Mouse (Mus musculus): Measurements from ENCODE around the gene Gm42906.

The Gm42906 gene

DNA sequence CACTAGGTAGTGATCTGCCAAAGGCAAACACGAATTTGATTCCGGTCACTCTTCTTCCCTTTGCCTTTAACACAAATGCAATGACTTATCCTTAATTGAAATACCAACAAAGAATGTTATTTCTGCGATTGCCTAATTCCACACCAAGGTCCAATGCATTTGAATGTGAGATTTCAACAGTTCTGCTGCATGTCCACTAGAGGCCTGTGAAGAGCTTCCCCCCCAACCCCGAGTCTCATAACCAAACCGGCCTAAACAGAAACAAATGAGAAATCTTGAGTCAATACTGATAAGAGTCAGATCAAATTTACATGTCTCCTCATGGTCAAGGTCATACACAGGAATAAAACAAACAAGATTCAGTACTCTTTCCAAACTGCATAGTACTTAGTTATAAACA is 285.7 kb downstream of the Gm42906 start:
- DNase-seq = peak; percentile 39

DNA sequence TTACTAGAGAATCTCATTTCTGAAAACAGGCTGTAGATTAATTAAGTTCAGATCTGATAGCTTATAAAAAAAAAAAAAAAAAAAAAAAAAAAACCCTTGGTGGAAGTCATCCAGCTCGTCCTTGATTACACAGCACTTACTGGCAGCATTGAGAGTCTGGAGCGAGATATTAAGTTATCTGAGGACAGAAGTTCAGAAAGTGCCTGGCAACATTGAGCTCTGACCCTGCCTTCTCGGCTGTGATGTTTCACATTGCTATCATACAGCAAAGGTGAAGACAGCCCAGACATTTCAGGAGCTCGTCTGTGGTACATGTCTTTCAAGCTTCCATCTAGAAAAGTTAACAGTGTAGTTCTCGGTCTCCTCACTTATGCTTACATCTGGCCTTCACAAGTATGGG is 290.1 kb downstream of the Gm42906 start:
- no peak for DNase-seq

DNA sequence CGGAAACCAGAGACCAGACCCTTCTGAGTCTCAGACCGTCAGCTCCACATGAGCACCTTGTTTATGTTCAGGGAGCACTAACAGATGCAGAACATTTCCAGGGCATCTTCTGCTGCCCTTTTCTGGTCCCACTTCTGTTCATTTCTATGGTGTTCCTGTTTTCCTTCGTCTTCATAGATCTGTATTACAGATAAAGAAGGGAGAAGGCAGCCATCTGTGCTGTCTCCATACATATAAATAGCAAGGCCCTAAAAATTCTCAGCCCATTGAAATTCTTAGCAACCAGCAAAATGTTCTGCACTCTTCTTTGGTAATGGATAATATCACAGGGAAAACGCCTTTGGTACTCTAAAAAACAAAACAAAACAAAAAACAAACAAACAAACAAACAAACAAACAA is 290.7 kb downstream of the Gm42906 start:
- no peak for DNase-seq

DNA sequence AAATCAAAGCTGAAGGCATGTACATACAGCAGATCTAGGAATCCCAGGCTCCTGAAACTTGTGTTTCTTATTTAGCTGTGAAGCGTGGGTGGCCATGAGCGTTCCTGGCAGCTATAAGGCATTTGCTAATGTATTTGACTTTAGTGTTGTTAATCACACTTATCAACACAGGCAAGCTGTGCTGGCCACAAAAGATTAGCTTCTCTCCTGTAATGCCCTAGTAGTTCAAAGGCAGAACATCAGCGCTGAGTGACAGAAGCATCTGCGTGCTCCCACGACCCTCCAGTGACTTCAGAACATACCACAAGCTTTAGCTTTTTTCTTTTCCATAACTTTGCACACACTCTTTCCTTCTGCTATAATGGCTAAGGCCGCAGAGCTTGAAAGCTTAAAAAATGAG is 292.0 kb downstream of the Gm42906 start:
- no peak for DNase-seq

DNA sequence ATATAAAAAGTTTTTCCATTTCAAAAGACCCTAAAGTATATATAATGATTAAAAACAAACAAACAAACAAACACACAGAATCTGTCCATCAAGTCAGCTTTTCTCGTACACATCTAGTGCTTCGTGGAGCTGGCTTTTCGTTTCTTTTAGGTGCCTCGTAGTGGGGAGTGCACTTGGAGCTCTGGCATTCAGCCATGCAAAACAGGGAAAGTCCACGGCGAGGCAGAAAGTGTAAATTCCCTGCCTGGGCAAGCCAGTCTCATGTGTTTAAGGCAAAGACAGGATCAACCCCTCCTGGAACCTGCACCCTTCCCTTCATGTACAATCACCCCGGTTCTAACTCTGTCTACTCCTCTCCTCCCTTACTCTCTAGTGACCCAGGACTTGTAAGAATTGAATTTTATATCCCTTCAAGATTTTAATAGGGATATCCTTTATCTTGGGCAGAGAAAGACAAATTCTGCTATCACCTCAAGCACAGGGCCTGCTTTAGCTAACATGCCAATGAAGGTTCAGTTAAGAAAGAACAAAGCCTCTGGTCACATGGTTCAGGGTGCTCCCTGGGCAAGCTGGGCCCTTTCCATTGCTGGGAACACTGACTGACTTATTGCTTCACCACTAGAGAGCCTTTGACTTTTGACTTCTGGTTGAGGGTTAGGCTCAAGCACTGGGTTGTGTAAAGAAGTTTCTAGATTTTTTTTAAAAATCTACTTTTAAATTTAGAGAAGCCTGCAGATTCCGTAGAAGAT is 292.7 kb downstream of the Gm42906 start:
- peak; percentile 39 for DNase-seq

DNA sequence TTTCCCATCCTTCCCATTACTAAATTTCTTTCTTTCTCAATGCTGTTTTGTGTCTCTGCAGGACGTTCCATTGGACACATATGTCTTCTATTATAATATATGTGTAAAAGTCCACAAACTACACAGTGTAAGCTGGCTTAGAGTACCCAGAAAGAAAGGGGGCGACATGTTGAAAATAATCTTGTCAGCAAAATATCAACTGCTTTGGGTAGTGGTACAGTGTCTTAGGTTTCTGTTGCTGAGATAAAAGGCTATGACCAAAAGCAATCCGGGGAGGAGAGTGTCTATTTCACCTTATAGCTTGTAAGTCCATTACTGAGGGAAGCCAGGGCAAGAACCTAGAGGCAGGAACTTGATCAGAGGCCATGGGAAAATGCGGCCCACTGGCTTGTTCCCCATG is 293.8 kb downstream of the Gm42906 start:
- no peak for DNase-seq

DNA sequence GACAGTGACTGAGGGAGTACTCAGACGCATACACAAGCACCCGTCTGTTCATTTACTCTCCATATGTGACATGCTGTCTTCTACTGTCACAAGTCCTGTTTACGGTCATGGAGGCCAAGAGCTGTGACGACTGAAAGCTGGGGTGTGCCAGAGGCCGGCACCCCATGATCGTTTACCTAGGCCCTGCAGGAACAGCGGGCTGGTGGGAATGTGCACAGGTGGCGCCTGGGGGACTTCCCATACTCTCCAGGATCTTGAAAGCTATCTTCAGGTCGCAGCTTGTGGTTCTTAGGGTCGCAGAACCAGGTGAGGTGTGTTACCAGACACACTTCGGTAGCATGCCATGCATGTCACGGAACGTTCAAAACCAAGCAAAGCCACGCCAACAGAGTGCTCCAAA is 294.2 kb downstream of the Gm42906 start:
- DNase-seq = no peak

DNA sequence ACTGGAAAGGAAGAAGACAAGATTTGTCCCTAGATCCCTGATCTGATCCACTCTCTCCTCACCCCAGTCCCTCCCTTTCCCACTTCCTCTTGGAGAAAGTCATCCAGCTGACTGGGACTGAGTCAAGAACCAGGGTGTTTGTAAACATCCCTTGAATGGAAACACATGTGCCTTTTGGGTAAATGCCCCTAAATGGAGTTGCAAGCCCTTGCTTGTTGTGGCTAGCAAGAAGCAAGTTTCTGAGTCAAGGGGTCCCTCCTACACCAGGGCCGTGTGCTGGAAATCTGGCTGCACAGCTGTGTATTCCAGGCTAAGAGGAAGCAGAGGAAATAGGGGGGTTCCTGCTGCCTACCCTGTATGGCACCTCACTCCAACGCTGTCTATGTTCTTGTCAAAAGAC is 298.2 kb downstream of the Gm42906 start:
- no peak for DNase-seq

DNA sequence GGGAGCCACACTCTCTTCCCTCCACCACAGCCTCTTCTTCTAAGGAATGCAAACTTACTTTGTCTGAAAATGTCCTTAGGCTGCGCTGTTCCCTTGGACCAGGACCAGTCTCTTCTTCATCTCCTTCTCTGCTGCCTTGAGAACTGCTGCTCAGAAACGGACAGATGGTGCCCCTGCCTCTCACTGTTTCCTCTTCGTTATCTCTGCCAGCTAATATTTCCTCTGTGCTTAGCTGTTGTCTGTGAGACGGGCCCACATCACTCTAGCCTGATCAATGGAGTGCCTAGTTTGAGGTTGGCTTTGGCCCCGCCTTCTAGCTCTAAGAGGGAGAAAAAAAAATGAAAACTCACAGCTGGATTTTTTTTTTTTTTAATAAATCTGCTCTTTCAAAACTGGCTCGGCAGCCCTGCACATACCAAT is 300.7 kb downstream of the Gm42906 start:
- no peak for DNase-seq

DNA sequence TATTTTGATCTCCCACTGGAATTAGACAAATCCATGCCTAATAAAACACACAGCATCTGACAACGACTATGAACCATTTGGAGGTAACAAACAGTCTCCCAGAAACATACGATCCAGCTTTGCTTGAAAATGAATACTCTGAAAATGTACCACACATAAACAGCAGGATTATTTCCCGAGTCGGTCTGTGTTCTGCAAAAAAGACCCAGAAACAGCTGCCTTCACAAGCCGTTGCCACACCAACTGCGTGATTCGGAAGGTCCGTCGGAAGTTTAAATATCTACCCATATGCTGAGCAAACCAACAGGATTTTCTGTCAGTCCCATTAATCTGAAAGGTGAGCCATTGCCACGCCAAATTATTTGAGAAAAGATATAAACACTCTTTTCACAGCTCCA is 301.4 kb downstream of the Gm42906 start:
- DNase-seq = no peak

DNA sequence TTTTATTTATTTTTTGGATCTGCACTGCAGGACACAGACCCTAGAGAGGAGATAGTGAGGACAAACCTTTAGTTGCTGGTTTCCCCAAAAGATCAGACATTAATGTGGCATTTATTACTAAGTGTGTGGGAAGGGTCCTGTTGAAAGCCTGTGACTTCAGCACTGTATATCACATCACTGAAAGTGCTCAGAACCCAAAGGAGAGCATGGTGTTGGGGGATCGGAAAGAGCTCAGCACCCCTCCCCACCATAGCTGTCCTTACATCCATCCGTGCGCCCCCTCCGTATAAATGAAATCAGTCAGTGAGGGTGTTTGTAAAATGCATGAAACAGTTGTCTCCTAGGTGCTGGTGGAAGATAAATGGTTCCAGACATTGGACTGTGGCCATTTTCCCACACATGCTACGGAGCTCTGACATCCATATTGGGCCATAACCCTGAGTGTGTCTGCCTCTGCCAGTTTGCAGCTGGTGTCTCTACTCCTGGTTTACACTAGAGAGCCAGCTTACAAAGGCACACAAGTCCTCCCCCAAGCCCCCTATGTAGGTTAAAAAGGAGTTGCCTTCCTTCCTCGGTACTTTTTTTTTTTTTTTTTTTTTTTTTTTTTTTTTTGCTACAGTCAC is 301.9 kb downstream of the Gm42906 start:
- DNase-seq = no peak

DNA sequence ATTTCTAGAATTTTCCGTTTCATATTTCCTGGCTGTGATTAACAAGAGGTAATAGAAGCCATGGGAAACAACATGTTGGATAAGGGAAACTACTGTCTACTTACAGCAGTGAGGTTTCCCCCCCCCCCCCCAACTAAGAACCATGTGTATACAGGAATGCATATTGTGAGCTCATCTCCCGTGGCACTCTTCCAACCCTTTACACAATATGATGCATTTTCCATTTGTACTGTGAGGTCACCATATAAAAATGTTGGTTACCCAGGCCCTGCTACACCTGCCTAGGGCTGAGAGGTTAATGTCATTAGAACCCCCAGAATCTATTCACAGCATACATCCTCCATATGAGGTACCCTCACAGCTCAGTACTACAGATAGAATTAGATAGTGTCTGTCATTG is 310.1 kb downstream of the Gm42906 start:
- DNase-seq = no peak

DNA sequence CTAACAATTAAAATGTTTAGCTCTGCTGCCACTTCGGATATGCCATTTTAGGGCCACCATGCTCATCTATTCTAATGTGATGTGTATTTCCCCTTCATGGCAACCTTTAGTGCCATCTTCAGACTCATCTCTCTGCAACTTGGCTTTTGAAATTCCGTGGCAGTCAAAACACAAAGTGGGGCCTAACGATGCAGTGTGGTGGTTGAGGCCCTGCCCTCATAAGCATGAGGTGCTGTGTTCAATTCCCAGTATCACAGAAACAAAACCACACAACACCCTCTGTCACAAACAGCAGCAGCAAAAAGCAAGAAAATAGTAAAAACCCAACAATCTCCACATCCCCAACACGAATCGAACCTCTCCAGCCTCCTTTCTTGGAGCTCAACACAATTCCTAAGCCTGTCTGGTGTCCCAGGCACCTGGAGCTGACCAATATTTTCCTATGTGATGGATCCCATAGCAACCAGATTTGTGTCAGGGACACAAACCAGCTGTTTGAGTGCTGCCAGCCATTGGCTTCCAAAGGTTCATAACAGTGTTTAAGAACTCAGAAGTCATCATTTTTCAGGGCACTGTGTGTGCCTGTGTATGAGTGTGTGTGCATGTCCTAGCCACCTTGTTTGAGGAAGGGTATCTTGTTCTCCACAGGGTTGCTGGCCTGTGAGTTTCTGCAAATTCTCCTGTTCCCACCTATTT is 311.6 kb downstream of the Gm42906 start:
- no peak for DNase-seq

DNA sequence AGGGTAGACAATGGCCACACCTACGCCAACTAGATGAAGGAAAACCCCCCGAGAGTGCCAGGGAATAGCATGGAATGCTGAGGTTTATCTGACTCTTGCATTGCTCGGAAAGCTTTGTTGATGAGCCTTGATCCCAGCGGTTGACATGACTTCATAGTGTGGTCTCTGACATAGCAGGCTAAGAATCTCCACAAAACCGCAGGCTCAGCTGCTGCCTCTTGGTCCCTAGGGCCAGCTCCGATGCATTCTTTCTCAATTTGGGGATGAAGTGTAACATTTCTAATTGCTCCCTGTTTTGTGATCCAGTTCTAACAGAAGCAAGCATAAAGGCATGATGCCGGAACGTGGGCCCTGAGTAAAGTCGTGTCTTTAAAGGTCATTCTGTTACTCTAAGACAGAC is 315.2 kb downstream of the Gm42906 start:
- DNase-seq = no peak

DNA sequence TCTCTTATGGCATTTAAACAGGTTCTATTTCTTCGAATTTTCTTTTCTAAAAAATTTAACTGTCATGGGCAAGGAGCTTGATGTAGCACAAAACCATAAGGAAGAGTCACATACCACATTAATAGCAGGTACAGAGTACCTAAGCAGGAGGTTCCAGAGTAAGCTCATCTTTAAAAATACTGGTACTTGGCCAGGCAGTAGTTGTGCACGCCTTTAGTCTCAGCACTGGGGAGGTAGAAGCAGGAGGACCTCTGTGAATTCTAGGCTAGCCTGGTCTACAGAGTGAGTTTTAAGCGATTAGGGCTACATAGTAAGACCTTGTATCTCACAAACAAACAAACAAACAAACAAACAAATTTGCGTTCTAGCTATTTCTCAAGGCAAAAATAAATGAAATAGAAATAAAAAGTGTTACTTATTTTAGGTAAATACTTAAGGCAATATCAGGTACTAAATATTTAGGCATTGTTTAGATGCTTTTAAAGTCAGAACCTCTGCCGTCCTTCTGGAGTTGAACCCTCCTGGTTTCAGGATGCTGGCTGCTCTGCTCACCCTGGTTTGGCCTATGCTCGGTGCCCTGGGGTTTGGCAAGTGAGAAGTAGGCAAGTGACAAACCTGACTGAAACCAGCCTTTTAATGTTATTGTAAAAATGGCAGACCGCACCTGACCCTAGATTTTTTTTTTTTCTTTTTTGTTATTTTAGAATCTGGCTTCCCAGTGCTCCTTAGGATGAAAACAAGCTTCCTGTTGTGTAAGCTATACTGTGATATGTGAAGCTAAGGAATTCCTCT is 316.7 kb downstream of the Gm42906 start:
- no peak for DNase-seq

DNA sequence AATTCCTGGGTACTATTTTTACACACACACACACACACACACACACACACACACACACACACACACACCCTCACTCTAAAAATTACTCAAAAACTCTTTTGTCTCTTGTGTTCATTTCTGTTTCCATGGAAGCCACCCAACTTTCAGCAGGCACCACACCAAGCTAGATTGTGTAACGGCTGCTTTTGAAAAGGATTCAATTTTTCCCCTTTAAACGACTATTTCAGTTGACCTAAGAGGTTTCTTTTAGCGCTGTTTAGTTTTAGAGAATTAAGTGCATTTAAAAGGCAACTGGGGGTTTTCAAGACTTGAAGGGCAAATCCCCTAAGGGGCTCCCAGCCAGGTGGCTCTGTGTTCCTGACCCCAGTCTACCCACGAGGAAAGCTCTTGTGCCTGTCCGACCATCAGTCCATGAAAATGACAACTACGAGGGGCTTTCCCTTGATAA is 317.5 kb downstream of the Gm42906 start:
- DNase-seq = no peak

DNA sequence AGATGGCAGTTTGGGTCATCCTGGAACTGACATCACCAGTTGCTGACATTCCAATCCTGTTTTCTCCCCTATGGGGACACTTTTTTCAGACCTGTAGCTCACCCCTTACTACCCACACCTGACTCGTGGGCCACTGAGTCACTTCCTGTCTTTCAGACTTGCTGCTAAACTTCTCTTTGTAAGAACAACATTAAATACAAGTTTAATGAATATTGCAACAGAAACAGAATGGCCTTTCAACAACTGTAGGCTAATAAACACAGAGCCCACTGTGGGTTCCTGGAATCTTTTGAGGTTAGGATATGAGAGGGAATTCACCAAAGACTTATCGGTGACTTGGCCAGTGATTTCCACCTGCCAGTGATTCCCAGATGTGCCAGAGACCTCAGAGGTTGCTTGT is 318.1 kb downstream of the Gm42906 start:
- no peak for DNase-seq

DNA sequence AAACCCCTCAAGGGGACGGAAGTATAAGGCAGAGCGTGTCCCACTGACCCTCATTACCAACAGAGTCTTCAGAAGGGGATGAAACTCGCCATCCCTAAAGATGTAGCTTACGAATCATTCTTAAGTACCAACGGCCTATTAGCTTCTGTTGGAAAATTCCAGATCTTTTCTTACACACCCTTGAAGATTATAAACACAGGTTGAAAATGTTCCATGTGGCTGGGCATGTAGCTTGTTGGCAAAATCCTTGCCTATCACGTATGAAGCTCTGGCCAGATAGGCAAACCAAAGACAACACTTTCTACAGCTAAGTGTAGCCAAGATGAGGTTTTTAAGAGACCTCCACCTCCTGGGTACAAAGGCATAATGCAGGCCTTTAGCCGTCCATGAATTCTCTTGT is 319.0 kb downstream of the Gm42906 start:
- DNase-seq = no peak

DNA sequence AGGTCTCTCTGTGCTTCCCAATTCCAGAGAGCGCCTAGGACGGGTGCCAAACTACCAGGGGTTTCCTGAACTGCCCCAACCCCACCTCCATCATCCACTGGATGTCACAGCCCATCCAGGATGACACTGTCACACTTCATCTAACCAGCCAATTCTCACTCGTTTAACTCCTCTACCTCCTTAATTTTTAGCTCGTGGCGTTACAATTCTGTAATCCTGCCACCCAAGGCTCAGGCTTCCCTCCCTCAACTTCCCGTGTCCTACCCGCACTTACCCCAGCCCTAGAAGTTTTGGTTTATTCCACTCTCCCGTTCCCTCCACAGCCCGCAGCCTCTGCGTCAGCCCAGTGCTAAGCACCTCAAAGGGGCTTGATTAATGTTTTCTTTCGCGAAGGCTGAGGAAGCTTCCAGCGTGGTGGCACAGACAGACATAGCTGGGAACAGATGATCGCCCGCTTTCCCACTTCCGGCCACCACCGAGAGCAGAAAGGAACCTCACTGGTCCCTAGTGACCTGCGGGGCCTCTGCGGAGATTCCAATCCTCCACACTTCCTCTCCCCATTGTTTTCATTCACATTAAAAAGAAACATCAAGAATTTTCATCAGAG is 319.6 kb downstream of the Gm42906 start:
- no peak for DNase-seq

DNA sequence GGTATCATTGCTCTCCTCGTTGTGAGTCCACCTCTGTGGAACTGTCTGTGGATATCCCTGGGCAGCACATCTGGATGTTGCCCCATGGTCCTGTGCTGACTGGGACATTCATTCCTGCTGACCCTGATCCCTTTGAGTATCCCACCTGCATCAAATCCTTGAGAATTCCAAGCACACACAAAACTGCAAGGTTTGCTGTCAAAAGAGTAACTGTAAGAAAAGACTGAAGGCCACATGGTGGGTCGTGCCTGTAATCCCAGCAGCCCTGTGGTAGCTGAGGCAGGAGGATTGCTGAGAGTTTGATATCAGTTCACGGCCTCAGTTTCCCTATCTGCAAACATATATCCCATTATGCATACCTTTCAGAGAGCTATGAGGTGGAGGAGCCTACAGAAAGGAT is 321.1 kb downstream of the Gm42906 start:
- DNase-seq = no peak

DNA sequence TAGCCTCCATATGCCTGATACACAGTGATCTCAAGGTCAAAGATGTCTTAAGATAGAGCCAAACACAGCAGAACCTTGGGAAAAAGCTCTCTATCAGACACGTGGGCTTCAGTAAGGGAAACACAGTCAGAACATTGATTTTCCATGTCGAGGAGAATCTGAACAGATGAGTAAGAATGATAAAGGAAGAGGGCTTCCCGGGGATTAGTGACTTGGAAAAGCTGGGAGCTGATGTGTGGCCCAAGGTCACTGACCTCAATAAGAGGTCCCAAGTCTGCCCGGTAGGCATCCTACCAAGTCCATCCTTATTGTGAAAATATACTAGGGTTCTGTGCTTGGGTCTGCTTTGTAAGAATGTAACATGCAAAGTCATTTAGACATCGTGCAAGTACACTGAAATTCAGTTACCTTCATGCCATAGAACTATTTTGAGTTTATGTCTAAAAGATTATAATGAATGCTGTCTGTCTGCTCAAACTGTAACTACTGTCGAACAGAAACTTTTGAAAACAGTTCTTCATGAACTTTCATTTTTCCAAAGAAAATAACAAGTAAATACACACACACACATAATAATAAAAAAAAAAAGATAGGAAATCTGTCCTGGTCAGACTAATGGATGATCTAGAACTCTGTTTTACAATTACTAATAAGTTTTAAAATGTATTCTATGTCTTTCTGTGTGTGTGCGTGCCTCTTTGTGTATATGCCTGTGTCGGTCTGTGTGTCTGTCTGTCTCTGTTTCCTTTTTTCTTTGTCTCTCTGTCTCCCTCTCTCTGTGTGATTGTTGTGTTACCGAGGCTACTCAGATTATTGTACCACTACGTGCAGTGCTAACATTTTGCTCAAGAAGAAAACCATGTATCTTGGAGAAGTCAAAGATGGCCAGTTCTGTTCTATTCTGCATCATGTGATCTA is 322.6 kb downstream of the Gm42906 start:
- no peak for DNase-seq
